ENCODE assay signal across 9 mouse cellular contexts in the genomic region with DNA sequence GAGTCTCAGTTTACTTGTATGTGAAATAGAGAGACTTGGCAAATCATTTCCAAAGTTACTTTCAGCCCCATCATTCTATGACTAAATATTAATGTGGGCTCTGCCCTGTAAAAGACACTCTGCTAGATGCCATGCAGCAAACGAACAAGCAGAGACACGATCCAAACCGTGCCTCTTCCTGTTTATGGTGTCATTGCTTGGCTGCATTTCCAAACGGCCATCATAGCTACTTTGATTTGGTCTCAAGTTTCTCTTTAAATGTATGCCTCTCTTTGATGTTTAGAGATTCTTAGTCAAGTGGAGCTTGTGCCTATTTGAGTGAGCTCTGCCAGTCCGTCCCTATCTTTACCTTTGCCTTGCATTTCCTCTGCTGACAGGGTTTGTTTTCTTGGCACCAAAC.
DNase-seq lines count a peak whose midpoint lies in the region; ATAC-seq and TF ChIP-seq lines count a peak whose summit lies in the region.
"Had no signal": no experiment of that assay in that cellular context is flagged by ENCODE, and none has a peak within 500 bp of the region (broad histone marks: within the 10 kb centered on the region; RNA-seq: fewer than 3 reads in every experiment).

No protein-coding gene starts in this region.

- peaks cover 16% of the 10 kb centered on the region for H3K4me1 ChIP-seq in hindbrain, embryonic 10.5 days (replicated peaks)
- H3K4me1 ChIP-seq in hindbrain, embryonic 11.5 days (replicated peaks; ENCODE audit: control insufficient read depth, insufficient read depth, low read length): 0 out of 2 replicates have a peak, but pooled peaks cover 4% of the 10 kb centered on the region
- H3K4me1 ChIP-seq in forebrain, postnatal 0 days (ENCODE audit: insufficient read depth): no peaks in the 10 kb centered on the region

- no peaks in the 10 kb centered on the region for H3K36me3 ChIP-seq in hindbrain, embryonic 10.5 days
- H3K36me3 ChIP-seq in hindbrain, embryonic 11.5 days (ENCODE audit: control insufficient read depth, insufficient read depth, low read length): no peaks in the 10 kb centered on the region
- no peaks in the 10 kb centered on the region for H3K36me3 ChIP-seq in forebrain, postnatal 0 days (ENCODE audit: insufficient read depth)
- H3K36me3 ChIP-seq: G1E had no signal

- no peak overlapping the region for H3K4me2 ChIP-seq in hindbrain, embryonic 11.5 days (replicated peaks; ENCODE audit: low read depth, low read length)
- H3K4me2 ChIP-seq in forebrain, postnatal 0 days (ENCODE audit: low read depth): peak overlapping the region; percentile 13; the same call in 1 of the 2 replicates

- TF ChIP-seq CTCF in forebrain, postnatal 0 days (IDR thresholded peaks at IDR 0.05; ENCODE audit: low read depth): no peak

- peak overlapping the region; percentile 64; the same call in 1 of the 2 replicates for H3K27ac ChIP-seq in hindbrain, embryonic 10.5 days
- no peak overlapping the region for H3K27ac ChIP-seq in hindbrain, embryonic 11.5 days (ENCODE audit: low read depth, low read length)
- peak overlapping the region; percentile 54; the same call in 1 of the 2 replicates for H3K27ac ChIP-seq in forebrain, postnatal 0 days (ENCODE audit: low read depth, low read length)

- H3K27me3 ChIP-seq in hindbrain, embryonic 10.5 days (ENCODE audit: insufficient read depth, poor library complexity, severe bottlenecking): no peaks in the 10 kb centered on the region
- no peaks in the 10 kb centered on the region for H3K27me3 ChIP-seq in hindbrain, embryonic 11.5 days (ENCODE audit: control insufficient read depth, insufficient read depth, low read length)
- H3K27me3 ChIP-seq in forebrain, postnatal 0 days (ENCODE audit: insufficient read depth, low read length): no peaks in the 10 kb centered on the region

- ATAC-seq in hindbrain, embryonic 11.5 days (ENCODE audit: low FRiP score): no peak
- peak; percentile 20 for ATAC-seq in forebrain, postnatal 0 days

- DNase-seq in hindbrain, embryonic 10.5 days (ENCODE audit: low spot score): no peak
- no peak for DNase-seq in hindbrain, embryonic 11.5 days (ENCODE audit: low spot score)
- peak; percentile 43 for DNase-seq in T-cell, adult 2 months (ENCODE audit: low spot score)
- DNase-seq in forebrain, postnatal 0 days: no peak
- DNase-seq in lung, postnatal 10 days: peak; percentile 38
- DNase-seq in thymus, postnatal 4 days: no peak
- DNase-seq in c-Kit-positive CD71-positive TER-119-positive erythroid progenitor cells, embryonic 14.5 days (ENCODE audit: low spot score): no peak
- DNase-seq: thymus, postnatal 25 days had no signal

- WGBS in hindbrain, embryonic 10.5 days: 68% methylated on average over 5 of the region's 5 CpGs
- WGBS in hindbrain, embryonic 11.5 days: 69% methylated on average over 5 of the region's 5 CpGs
- 31% methylated on average over 5 of the region's 5 CpGs for WGBS in forebrain, postnatal 0 days

- no peaks in the 10 kb centered on the region for H3K9me3 ChIP-seq in hindbrain, embryonic 10.5 days
- H3K9me3 ChIP-seq in hindbrain, embryonic 11.5 days (ENCODE audit: control insufficient read depth, low read length): no peaks in the 10 kb centered on the region
- H3K9me3 ChIP-seq in forebrain, postnatal 0 days (ENCODE audit: low read length): no peaks in the 10 kb centered on the region
- H3K9me3 ChIP-seq: G1E had no signal

- no peak overlapping the region for H3K9ac ChIP-seq in hindbrain, embryonic 11.5 days (ENCODE audit: low read depth, low read length)
- no peak overlapping the region for H3K9ac ChIP-seq in forebrain, postnatal 0 days

- no peak overlapping the region for H3K4me3 ChIP-seq in hindbrain, embryonic 10.5 days
- no peak overlapping the region for H3K4me3 ChIP-seq in hindbrain, embryonic 11.5 days (ENCODE audit: low read depth, low read length)
- no peak overlapping the region for H3K4me3 ChIP-seq in forebrain, postnatal 0 days (ENCODE audit: low read depth, low read length)

Comparison
In these comparisons a context has a peak if more than half of its experiments do, and no peak if none do; other contexts are left out.
1. DNase-seq: peak in T-cell, adult 2 months (single experiment) and lung, postnatal 10 days (single experiment); none in hindbrain, embryonic 10.5 days (single experiment), hindbrain, embryonic 11.5 days (single experiment), forebrain, postnatal 0 days (single experiment), thymus, postnatal 4 days (single experiment) and c-Kit-positive CD71-positive TER-119-positive erythroid progenitor cells, embryonic 14.5 days (single experiment).